Mouse (Mus musculus) intestine, embryonic 16.5 days (tissue): Measurements from ENCODE around the gene Lsm14a. TPM values are rescaled to one million over a fixed set of nuclear protein-coding genes. Genes with fewer than 3 reads are reported as not detected.

ENCODE experiments used
- ATAC-seq: fragments of 200-750 bp; cut with Nextera tagmentation; 2 replicates; pipeline ENCODE4 v1.8.0; 2017; ENCODE audit warnings: moderate TSS enrichment, moderate library complexity
- H3K27ac ChIP-seq: fragments of 300-500 bp; sonication (generic); 2 replicates; pipeline ENCODE4 v1.5.1; 2014; ENCODE audit warnings: mild to moderate bottlenecking, low read length
- H3K27me3 ChIP-seq: fragments of 300-500 bp; sonication (generic); replicated peaks from 2 replicates; pipeline ENCODE4 v1.6.1; 2014; ENCODE audit warnings: low read length, control low read depth, mixed read lengths; ENCODE audit not compliant: control insufficient read depth, insufficient read depth
- H3K36me3 ChIP-seq: fragments of 300-500 bp; sonication (generic); 2 replicates; pipeline ENCODE4 v1.6.1; 2014; ENCODE audit warnings: low read length, control low read depth; ENCODE audit not compliant: control insufficient read depth, insufficient read depth
- H3K4me1 ChIP-seq: fragments of 300-500 bp; sonication (generic); 2 replicates; pipeline ENCODE4 v1.6.1; 2014; ENCODE audit warnings: low read length, control low read depth, mixed read lengths; ENCODE audit not compliant: control insufficient read depth, insufficient read depth
- H3K4me2 ChIP-seq: fragments of 300-500 bp; sonication (generic); 2 replicates; pipeline ENCODE4 v1.6.1; 2014; ENCODE audit warnings: low read depth, low read length, control low read depth
- H3K4me3 ChIP-seq: fragments of 300-500 bp; sonication (generic); 2 replicates; pipeline ENCODE4 v1.5.1; 2014; ENCODE audit warnings: mild to moderate bottlenecking, low read length
- H3K9ac ChIP-seq: fragments of 300-500 bp; sonication (generic); 2 replicates; pipeline ENCODE4 v1.6.1; 2014; ENCODE audit warnings: low read depth, low read length
- H3K9me3 ChIP-seq: fragments of 300-500 bp; sonication (generic); 2 replicates; pipeline ENCODE4 v1.6.1; 2016; ENCODE audit warnings: low read length, control low read depth; ENCODE audit not compliant: control insufficient read depth
- WGBS: fragments of 180-500 bp; shearing (Covaris S2); extraction: QIAGEN DNeasy Blood & Tissue Kit; methylation state at CpG from one replicate; pipeline ENCODE4 v1.1.7; 2014; 5-methylcytosine and 5-hydroxymethylcytosine counted together
- polyA plus RNA-seq: library from polyadenylated mRNA; unstranded; fragments of >200 nt; fragmentation: Nextera tagmentation; extraction: Ambion mirVana; gene quantifications from 2 replicates; pipeline ENCODE4 v1.2.1, GENCODE M21; 2015

Lsm14a gene
- polyA plus RNA-seq, 1 experiment from 2014 or later, result 66.2 TPM

DNA sequence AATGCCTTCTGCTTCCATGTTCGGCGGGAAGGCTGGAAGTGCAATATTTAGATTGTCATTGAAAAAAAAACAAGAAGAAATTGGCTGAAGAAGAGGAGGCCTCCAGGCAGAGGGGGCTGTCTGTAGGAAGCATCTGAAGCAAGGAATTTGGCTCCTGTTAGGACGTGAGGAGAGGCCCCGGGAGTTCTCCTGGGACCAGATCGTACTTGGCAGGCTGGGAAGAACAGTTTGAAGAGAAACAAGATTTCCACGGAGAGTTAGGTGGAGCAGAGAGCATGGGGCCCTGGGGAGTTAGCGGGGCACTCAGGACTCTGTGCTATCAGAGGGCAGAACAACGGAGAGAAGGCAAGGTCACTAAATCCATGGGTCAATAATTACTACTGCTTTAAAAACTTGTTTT lies 69.8 kb downstream of the Lsm14a start:
- WGBS, result 54% methylated on average over 8 of the region's 8 CpGs
- H3K27ac ChIP-seq, result peak overlapping the region; percentile 37; the same call in 1 of the 2 replicates
- H3K4me3 ChIP-seq, result no peak overlapping the region
- H3K36me3 ChIP-seq, result no peaks in the 10 kb centered on the region
- H3K9ac ChIP-seq, result no peak overlapping the region
- ATAC-seq, result no peak
- peaks cover 4% of the 10 kb centered on the region for H3K4me1 ChIP-seq
- H3K27me3 ChIP-seq, result no peaks in the 10 kb centered on the region
- H3K9me3 ChIP-seq, result peaks cover 5% of the 10 kb centered on the region; the same call in 1 of the 2 replicates
- no peak overlapping the region for H3K4me2 ChIP-seq

GRCm38 (mm10) chr7:34321958-34322357 lies 71.2 kb downstream of the Lsm14a start:
- WGBS, result 82% methylated on average over 4 of the region's 4 CpGs
- H3K27me3 ChIP-seq, result no peaks in the 10 kb centered on the region
- no peaks in the 10 kb centered on the region for H3K36me3 ChIP-seq
- H3K4me1 ChIP-seq, result peaks cover 10% of the 10 kb centered on the region
- H3K4me2 ChIP-seq, result no peak overlapping the region
- ATAC-seq, result 0 out of 2 replicates have a peak, but pooled peaks have one; percentile 12
- H3K9ac ChIP-seq, result no peak overlapping the region
- peaks cover 5% of the 10 kb centered on the region; the same call in 1 of the 2 replicates for H3K9me3 ChIP-seq
- no peak overlapping the region for H3K27ac ChIP-seq
- no peak overlapping the region for H3K4me3 ChIP-seq

- WGBS, result 74% methylated on average over 5 of the region's 5 CpGs
- ATAC-seq, result no peak
Measured at GRCm38 (mm10) chr7:34321119-34321518, 72.0 kb downstream of the Lsm14a start.

DNA sequence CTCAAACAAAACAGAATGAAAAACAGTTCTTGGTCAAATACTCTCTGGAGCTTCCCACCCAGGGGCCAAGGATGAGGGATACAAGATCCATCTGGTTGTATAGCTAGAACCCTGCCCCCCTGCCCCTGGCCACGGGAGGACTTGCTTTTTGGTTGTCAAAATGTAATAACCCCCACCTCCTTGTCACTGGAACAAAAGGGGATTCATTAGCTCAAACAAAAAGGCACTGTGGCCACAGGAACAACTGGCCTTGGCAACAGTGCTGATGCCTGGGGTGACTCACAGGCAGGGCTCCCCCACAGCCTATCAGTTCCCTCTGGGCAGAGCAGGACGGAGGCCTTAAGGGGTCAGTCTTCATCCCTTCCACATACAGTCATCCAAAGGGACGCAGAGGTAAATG lies 73.2 kb downstream of the Lsm14a start:
- no peak overlapping the region for H3K4me2 ChIP-seq
- H3K36me3 ChIP-seq, result no peaks in the 10 kb centered on the region
- H3K27ac ChIP-seq, result peak overlapping the region; percentile 16; the same call in 1 of the 2 replicates
- H3K4me3 ChIP-seq, result no peak overlapping the region
- no peaks in the 10 kb centered on the region for H3K27me3 ChIP-seq
- no peak overlapping the region for H3K9ac ChIP-seq
- no peak for ATAC-seq
- 43% methylated on average over 3 of the region's 3 CpGs for WGBS
- peaks cover 10% of the 10 kb centered on the region for H3K4me1 ChIP-seq
- H3K9me3 ChIP-seq, result peaks cover 5% of the 10 kb centered on the region; the same call in 1 of the 2 replicates

More at GRCm38 (mm10) chr7:34321119-34321518, 72.0 kb downstream of the Lsm14a start:
- Histone ChIP-seq H3K4me1 (peaks cover 10% of the 10 kb centered on the region), H3K36me3 (no peaks in the 10 kb centered on the region), H3K27me3 (no peaks in the 10 kb centered on the region), H3K9ac (no peak overlapping the region), H3K27ac (no peak overlapping the region), H3K9me3 (peaks cover 5% of the 10 kb centered on the region; the same call in 1 of the 2 replicates), H3K4me3 (no peak overlapping the region), H3K4me2 (no peak overlapping the region)

DNA sequence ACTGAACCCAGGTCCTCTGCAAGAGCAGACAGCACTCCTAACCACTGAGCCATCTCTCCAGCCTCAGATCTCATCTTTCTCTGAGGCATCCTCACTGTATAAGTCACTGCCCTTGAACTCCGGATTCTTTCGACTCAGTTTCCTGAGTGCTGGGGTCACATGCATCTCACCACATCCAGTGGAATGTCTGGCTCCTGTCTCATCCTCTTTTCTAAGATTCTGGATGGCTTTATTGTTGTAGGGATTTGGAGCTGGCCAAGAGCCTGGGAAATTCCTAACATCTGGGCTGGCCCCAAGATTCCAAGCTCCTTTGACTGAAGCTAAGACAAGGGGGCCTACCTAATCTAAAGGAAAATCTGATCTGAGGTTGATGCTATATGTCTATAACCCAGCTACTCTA lies 74.0 kb downstream of the Lsm14a start:
- Histone ChIP-seq H3K9me3 (peaks cover 2% of the 10 kb centered on the region; the same call in 1 of the 2 replicates), H3K4me3 (no peak overlapping the region), H3K4me2 (no peak overlapping the region), H3K36me3 (no peaks in the 10 kb centered on the region), H3K4me1 (peaks cover 10% of the 10 kb centered on the region), H3K27ac (peak overlapping the region; percentile 90), H3K27me3 (no peaks in the 10 kb centered on the region), H3K9ac (no peak overlapping the region)
- 48% methylated on average over 2 of the region's 2 CpGs for WGBS
- no peak for ATAC-seq

- Histone ChIP-seq H3K4me3 (no peak overlapping the region), H3K9me3 (no peaks in the 10 kb centered on the region), H3K9ac (no peak overlapping the region), H3K4me2 (no peak overlapping the region), H3K27me3 (no peaks in the 10 kb centered on the region), H3K4me1 (peaks cover 10% of the 10 kb centered on the region), H3K36me3 (no peaks in the 10 kb centered on the region), H3K27ac (peak overlapping the region; percentile 90)
- 35% methylated on average over 7 of the region's 7 CpGs for WGBS
- ATAC-seq, result peak; percentile 25
Measured at GRCm38 (mm10) chr7:34317901-34318476, 75.1 kb downstream of the Lsm14a start.

DNA sequence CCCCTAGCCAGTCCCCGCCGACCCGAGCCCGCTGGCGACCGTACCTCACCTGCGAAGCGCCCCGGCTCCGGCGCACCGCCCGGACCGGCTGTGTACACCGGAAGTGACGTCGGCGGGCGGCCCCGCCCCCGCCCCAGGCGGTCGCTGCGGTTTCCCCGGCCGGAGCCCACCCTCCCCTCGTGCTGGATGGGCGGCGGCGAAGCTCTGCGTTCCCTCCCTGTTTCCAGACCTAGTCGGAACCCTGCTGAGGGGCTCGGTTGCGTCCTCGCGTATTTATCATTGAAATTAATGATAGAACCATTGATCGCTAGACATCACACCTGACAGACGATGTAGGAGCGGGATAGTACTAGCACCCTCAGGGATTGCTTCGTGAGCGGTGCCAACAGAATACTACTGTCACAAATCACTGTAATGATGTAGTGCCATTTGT lies 79.7 kb downstream of the Lsm14a start, which contains the start of gene 4931406P16Rik:
4931406P16Rik (minus strand) TSS at position 109 of the 433 bp plus-strand sequence.
- Histone ChIP-seq H3K9me3 (no peaks in the 10 kb centered on the region), H3K4me1 (peaks cover 15% of the 10 kb centered on the region), H3K27me3 (no peaks in the 10 kb centered on the region), H3K4me3 (peak within 1 kb of the TSS; percentile 93), H3K9ac (peak within 1 kb of the TSS; percentile 91), H3K36me3 (no peaks in the 10 kb centered on the region), H3K27ac (peak within 1 kb of the TSS; percentile 92), H3K4me2 (peak within 1 kb of the TSS; percentile 75)
- WGBS, result under 1% methylated on average over 41 of the region's 41 CpGs
- ATAC-seq, result peak; percentile 91

- Histone ChIP-seq H3K4me3 (peak overlapping the region; percentile 93), H3K9me3 (no peaks in the 10 kb centered on the region), H3K36me3 (no peaks in the 10 kb centered on the region), H3K4me1 (peaks cover 9% of the 10 kb centered on the region), H3K27me3 (no peaks in the 10 kb centered on the region), H3K4me2 (peak overlapping the region; percentile 75), H3K9ac (peak overlapping the region; percentile 91), H3K27ac (peak overlapping the region; percentile 92)
- ATAC-seq, result peak; percentile 89
- WGBS, result 1% methylated on average over 45 of the region's 73 CpGs
Measured at GRCm38 (mm10) chr7:34312786-34313442, 80.2 kb downstream of the Lsm14a start.

GRCm38 (mm10) chr7:34309186-34309764 lies 83.8 kb downstream of the Lsm14a start:
- Histone ChIP-seq H3K9ac (no peak overlapping the region), H3K4me2 (0 out of 2 replicates have a peak overlapping the region, but pooled peaks have one; percentile 13), H3K36me3 (no peaks in the 10 kb centered on the region), H3K9me3 (no peaks in the 10 kb centered on the region), H3K27ac (peak overlapping the region; percentile 23; the same call in 1 of the 2 replicates), H3K4me1 (peaks cover 7% of the 10 kb centered on the region), H3K4me3 (no peak overlapping the region), H3K27me3 (no peaks in the 10 kb centered on the region)
- WGBS, result 51% methylated on average over 5 of the region's 5 CpGs
- ATAC-seq, result no peak
